Mouse (Mus musculus) WW6 (cell line): Measurements from ENCODE around the gene Olfr173.

ENCODE experiments used
- DNase-seq: peaks from one replicate; pipeline ENCODE4 v3.0.0-alpha.2; 2013; ENCODE audit warnings: low read depth, low spot score

Olfr173 gene

DNA sequence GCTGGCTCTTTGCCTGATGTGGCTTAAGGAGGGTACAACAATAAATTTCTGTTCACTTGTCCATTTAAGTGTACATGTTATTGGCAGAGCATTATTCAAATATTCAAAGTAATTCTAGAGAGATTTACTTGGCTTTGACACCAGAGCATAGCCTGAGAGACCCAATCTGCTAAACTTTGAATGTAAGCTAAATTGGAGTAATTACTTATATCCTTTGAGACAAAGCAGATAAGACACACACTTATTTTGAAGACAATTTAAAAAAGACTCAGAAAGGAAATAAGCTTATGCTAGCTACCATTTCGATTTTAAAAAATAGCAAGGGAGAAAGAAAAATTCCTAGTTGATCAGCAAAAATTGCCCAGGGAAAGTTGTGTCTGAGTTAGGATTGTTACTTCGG is at the start of gene Olfr173:
Olfr173 (minus strand) TSS at position 101 of the 400 bp plus-strand sequence.
- no peak for DNase-seq

DNA sequence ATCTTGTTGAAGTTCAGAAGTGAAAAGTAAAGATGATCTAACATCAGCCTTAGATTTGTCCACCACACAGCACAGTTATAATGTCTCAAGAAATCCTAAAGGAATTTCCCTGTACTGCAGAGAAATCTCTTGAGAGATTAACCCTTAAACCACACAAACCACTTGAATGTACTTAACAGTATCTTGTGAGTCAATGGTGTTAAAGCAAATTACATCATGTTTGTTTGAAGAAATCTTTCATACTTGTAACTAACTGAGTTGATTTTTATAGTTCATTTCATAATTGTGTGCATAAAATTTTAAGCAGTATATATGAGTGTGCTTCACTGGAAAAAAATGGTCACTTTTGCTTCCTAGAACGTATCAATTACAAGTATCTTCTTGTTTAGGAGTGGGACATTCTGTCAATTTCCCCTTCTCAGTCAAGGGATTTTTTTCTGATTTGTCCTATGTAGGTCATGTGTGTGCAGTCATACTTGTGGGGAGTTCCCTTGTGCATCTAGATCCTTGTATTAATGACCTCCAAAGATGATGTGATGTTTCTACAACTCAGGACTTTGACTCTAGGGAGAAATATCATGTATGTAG is 26.8 kb upstream of the Olfr173 start, which contains the start of gene Olfr175-ps1:
Olfr175-ps1 (minus strand) TSS at position 51 of the 588 bp plus-strand sequence.
- no peak for DNase-seq

DNA sequence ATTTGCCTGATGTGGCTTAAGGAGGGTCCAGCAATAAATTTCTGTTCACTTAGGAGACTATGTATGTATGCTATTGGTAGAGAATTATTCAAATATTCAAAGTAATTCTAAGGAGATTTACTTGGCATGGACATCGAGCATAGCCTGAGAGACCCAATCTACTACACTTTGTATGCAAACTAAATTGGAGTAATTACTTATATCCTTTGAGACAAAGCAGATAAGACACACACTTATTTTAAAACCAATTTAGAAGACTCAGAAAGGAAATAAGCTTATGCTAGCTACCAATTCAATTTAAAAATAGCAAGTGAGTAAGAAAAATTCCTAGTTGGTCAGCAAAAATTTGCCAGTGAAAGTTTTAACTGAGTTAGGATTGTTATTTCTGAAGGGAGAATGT is 37.0 kb downstream of the Olfr173 start, which contains the start of gene Olfr172:
Olfr172 (minus strand) TSS at position 101 of the 400 bp plus-strand sequence.
- no peak for DNase-seq

DNA sequence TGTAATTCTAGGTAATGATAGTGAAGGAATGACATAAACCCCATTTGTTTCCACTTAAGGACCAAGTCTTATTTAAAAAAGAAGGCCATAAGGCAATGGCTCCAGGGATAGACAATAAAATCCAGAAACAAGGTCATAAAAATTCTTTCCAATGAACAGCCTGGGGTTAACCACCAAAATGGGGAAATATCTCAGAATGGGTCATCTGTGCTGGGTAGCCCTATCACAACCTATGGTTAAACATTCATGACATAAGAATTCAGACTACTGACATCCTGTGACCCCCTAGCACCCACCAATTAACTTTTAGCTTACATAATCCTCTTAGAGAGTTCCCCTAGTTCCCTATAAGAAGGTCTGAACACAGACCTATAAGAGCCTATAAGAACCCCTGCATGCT is 43.9 kb downstream of the Olfr173 start:
- no peak for DNase-seq

DNA sequence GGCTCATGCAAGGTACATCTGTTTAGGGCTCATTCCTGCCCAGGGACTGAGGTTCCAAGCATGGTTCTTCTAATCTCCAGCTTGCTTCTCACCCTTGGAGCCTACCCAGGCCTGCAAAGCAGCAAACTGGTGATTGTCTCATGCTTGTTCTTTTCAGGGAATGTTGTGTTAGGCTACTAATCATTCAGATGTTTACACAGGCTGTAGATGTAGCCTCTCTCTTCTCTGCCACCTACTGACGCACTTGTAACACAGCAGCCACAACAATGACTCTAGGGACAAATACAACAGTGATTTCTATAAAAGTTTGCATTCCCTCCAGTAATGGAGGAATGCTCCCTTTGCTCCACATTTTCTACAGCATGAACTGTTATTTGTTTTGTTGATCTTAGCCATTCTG is 48.8 kb downstream of the Olfr173 start:
- DNase-seq = no peak

DNA sequence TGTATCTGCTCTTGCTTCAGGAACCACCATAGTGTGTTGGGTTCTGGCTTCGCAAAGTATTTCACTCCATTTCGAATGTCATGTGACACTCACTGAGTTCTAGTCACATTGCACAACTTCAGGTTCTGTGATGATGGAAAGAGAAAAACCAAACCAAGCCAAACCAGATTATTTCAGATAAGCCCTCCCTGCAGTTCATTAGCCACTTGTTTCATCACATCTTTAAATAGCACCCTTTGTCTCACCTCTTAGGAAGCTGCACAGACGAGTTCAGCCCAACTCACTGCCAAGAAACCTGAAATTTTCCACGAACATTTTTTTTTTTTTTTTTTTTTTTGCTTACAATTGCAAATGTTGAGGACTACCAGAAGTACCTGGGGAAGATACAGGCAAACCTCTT is 53.4 kb downstream of the Olfr173 start:
- no peak for DNase-seq
